Mouse (Mus musculus) embryonic stem cell, embryonic (primary cell): ENCODE results near the gene Fam83g.
"Not testable (repeated sequence)": the region's sequence is repeated elsewhere in the genome, so short reads cannot be mapped to it uniquely, and the experiment has no call there.

ENCODE experiments used
- CTCF ChIA-PET, 4 experiments: fragments of 300-600 bp in 2 of 4; fragments of 350-600 bp in 2 of 4; sonication (Branson Sonifier 250); formaldehyde crosslinking; loops; one replicate each; lab custom pipeline; 2022; ENCODE audit warnings: inconsistent platforms in 2 of 4; lab: Charles Lee
- POLR2A ChIA-PET, 4 experiments: fragments of 300-600 bp in 2 of 4; fragments of 350-600 bp in 2 of 4; sonication (Branson Sonifier 250); formaldehyde crosslinking; loops; one replicate each; lab custom pipeline; 2022; ENCODE audit warnings: antibody characterized with exemption in 4 of 4, inconsistent platforms in 1 of 4; lab: Charles Lee

The Fam83g gene

DNA sequence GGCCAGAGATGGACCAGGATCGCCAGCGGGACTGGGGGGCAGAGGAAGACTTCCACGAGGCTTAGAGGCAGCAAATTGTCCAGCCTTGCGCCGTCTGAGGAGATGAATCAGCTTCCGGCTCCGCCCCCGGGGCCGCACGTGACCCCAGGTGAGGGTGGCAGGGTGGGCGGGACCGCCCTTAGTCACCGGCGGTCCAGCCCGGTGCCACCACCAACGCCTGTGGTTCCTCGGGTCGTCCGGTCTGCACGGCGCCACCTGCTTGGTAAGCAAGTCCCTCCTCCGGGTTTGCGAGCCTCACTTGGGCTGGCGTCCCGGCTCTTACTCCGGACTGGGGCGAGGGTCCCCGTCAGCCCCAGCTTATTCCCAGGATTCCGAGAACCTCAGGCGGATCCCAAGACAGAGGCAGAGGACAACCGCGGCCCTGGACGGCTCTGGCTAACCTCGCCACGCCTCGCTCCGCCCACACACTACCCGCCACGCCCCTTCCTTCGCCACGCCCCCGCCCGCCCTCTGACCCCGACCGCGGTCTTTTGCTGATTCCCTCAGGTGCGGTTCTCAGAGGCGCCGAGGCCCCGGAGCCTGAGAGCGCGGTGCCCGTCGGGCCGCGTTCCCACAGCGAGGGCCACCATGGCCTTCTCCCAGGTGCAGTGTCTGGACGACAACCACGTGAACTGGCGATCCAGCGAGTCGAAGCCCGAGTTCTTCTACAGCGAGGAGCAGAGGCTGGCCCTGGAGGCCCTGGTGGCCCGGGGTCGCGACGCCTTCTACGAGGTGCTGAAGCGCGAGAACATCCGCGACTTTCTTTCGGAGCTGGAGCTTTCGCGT is at the start of gene Fam83g:
TSS of gene Fam83g (plus strand) at position 185 of the 825 bp plus-strand sequence.
- POLR2A ChIA-PET: interaction anchor here in 3 of 4 experiments (0.7 to 6.9 kb wide), 40 partner anchors 8 to 867 kb away, joined by 3 to 104 read pairs (median 4); partner anchors contain the start of genes Prpsap2 (in 2 of the 3), Mapk7 (in 1 of the 3), Ubb (in 1 of the 3) and Ulk2 (in 1 of the 3)

DNA sequence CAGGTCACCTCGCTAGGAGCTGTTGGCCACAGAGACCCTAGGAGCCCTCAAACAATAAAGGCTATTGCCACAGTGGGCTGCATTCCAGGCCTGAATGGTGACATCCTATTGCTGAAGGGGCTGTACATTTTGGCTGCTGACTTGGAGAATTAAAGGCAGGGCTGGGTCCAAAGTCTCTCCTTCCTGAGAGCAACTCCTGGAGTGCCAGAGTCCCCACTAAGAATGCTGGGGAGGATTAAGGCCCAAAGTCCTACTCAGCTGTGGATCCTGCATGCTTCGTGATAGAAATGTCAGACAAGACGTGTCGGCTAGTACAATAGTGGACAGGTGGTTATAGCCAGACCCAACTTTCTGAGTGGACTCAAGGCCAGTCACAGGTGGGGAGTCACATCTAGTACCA is 47.6 kb upstream of the Fam83g start:
- POLR2A ChIA-PET, CTCF ChIA-PET: not testable (repeated sequence)

More for the DNA sequence above, at the start of gene Fam83g:
- CTCF ChIA-PET: interaction anchor here in 3 of 4 experiments (0.5 to 2.5 kb wide), 12 partner anchors 9 to 189 kb away, joined by 3 to 26 read pairs (median 4); no protein-coding TSS in a partner anchor

DNA sequence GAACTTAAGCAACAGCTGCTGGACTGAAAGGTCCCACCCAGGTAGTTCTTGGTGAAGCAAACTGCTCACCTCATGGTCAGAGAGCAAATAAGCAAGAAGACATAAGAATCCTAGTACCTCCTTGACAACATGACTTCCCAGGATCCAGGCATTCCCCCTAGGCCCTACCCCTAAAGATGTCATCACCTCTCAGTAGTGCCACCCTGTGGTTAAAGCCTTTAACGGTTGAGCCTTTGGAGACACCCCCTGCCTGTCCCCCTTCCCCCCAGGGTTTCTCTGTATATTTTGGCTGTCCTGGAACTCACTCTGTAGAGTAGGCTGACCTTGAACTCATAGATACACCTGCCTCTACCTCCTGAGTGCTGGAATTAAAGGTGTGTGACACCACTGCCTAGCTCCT is 46.5 kb upstream of the Fam83g start:
- CTCF ChIA-PET: interaction anchor here in 1 of 4 experiments (1.1 kb wide), 1 partner anchor 28 kb away, joined by 3 read pairs; no protein-coding TSS in a partner anchor
- POLR2A ChIA-PET: interaction anchor here in 1 of 4 experiments (1.6 kb wide), 1 partner anchor 11 kb away, joined by 4 read pairs; no protein-coding TSS in a partner anchor

DNA sequence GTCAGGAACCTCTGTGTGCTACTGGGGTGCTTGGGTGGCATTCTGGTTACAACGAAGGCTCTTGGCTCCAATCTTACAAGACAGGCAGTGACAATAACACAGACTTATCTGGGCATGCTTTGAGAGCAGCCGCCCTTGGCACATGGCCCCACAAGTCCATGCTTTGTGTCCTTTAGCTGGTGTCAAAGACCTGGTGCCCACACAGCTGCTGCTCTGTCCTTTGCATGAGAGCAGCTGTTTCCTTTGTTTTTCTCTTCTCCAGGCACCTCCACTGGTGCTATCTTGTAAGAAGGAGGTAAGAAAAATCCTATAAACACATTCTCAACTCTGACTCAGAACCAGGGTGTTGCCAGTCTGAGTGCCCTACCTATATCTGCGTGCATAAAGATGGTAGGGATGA is 46.0 kb upstream of the Fam83g start:
- CTCF ChIA-PET: interaction anchor here in 1 of 4 experiments (1.1 to 1.2 kb wide), 2 partner anchors 9 to 28 kb away, joined by 3 read pairs; no protein-coding TSS in a partner anchor

DNA sequence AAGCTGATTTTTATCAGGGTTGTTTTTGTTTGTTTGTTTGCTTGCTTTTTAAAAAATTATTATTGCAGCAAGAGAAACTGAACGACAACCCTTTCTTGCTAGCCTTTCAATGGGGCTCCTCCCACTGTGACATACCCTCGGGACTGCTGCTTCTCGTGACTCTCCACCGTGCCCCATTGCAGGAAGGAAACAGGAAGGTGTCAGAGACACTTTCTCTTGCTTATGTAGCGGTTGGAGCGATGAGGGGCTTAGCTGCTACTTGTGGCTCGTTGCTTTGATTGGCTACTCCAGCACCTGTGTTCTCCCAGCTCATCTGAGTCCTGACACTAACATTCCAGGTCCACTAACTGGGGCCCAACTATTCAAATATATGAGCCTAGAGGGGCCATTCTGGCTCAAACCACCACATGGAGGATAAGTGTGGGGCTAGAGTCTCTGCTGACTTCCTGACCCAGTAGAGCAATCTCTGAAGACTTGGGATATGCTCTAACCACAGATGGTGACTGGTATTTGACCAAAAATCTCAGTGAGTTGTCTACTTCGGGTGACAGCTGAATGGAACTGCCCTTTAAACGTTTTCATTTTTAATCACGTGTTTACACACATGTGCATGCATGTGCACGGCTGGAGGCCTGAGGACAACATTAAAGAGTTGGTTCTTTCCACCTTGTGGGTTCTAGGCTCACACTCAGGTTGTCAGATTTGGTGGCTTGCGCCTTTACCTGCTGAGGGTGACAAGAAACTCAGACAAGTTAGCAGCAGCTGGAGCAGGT is 44.9 kb upstream of the Fam83g start:
- ChIA-PET POLR2A (interaction anchor here in 2 of 4 experiments (0.7 to 1.6 kb wide), 5 partner anchors 9 to 215 kb away, joined by 3 to 4 read pairs (median 4); no protein-coding TSS in a partner anchor), CTCF (interaction anchor here in 2 of 4 experiments (0.9 to 1.9 kb wide), 4 partner anchors 9 to 33 kb away, joined by 3 to 6 read pairs (median 3); no protein-coding TSS in a partner anchor)

More for the DNA sequence above, 46.0 kb upstream of the Fam83g start:
- POLR2A ChIA-PET: interaction anchor here in 1 of 4 experiments (1.6 kb wide), 1 partner anchor 11 kb away, joined by 4 read pairs; no protein-coding TSS in a partner anchor

DNA sequence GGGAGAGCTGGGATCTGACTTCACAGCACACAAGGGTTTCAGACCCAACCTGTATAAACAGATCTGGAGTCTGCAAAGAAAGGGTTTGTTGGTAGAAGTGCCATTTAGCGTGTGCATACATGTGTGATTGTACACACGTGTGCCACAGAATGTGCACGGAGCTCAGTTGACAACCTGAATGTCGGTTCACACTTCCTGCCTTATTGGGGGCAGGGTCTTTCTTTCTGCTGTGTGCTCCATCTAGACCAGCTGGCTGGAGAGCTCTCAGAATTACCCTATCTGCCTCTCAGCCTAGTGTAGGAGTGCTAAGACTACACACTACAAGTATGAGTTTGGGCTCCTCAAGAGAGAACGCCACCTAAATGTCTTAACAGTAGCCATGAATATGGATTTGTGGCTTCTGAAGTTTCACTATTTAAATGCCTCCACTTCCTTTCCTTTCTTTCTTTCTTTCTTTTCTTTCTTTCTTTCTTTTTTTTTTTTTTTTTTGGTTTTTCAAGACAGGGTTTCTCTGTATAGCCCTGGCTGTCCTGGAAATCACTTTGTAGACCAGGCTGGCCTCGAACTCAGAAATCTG is 44.2 kb upstream of the Fam83g start:
- POLR2A ChIA-PET: interaction anchor here in 2 of 4 experiments (0.7 to 1.5 kb wide), 4 partner anchors 8 to 214 kb away, joined by 3 to 4 read pairs (median 4); no protein-coding TSS in a partner anchor
- CTCF ChIA-PET: interaction anchor here in 2 of 4 experiments (0.6 to 1.9 kb wide), 4 partner anchors 10 to 664 kb away, joined by 3 to 6 read pairs (median 3); no protein-coding TSS in a partner anchor

DNA sequence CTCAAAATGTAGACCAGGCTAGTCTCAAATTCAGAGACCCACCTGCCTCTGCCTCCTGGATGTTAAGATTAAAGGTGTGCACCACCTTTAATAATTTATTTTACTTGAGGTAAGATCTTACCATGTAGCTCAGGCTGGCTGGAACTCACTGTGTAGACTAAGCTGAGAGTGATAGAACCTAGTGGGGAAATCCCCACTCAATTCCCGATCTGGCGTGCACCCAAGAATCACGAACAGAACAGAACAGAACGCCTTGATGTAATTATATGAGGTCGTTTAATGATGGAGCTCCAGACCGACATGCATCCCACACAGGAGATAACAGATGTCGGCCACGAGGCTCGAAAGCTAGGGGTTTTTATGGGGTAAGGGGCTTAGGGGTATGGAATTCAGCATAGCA is 43.3 kb upstream of the Fam83g start:
- CTCF ChIA-PET, POLR2A ChIA-PET: not testable (repeated sequence)

DNA sequence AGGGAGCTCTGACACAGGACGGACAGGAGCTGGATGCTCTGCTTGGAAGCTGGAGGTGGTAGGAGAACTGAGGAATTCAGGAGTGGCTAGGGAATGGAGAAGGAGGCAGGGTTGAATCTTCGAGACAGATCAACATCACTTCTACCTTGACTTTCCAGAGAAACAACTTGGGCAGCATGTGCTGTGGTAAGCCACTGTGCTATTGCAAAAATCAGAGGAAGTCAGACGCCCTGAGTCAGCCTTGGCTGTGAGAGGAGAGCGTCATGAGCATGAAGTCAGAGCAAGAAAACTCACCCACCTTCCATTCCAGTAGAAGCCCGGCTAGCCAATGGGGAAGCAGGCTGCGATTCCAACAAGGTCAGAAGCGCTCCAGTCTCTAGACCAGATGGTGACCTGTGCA is 41.8 kb upstream of the Fam83g start:
- CTCF ChIA-PET: interaction anchor here in 2 of 4 experiments (0.6 to 1.5 kb wide), 2 partner anchors 22 to 32 kb away, joined by 4 read pairs; no protein-coding TSS in a partner anchor
- POLR2A ChIA-PET: interaction anchor here in 1 of 4 experiments (0.7 to 1.0 kb wide), 2 partner anchors 11 to 22 kb away, joined by 3 read pairs; no protein-coding TSS in a partner anchor

DNA sequence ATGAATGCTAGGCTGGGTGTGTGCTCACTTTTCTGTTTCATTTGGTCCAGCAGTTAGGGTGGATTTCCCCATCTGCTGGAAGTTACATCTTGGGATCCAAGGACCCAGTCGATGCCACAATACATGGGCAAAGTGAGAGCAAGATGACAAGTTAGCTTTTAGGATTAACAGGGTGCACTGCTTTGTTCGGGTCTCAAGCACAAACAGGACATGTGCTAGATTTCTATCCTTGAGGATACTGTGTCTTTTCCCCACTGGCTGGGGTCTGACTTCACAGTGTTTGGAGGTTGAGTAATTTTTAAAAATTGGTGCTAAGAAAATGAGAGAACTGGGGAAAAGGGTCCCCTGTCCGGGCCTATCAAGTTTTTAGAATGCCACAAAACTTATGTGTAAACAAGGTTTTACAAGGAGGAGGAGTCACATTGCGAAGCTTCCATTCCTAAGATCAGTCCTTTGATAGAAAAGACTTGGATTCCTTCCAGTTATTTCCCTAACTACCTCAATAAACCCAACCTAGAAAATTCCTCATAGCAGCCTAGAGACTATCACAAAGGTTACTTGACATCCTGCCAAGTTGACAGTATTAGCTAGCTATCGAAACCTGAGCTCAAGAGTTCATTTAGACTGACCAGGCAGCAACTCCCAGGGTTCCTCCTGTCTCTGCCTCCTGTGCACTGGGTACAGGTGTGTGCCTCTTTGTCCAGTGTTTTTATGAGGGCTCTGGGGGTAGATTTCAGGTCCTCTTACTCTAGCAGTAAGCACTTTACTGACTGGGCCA is 40.5 kb upstream of the Fam83g start:
- CTCF ChIA-PET: no interaction called here

DNA sequence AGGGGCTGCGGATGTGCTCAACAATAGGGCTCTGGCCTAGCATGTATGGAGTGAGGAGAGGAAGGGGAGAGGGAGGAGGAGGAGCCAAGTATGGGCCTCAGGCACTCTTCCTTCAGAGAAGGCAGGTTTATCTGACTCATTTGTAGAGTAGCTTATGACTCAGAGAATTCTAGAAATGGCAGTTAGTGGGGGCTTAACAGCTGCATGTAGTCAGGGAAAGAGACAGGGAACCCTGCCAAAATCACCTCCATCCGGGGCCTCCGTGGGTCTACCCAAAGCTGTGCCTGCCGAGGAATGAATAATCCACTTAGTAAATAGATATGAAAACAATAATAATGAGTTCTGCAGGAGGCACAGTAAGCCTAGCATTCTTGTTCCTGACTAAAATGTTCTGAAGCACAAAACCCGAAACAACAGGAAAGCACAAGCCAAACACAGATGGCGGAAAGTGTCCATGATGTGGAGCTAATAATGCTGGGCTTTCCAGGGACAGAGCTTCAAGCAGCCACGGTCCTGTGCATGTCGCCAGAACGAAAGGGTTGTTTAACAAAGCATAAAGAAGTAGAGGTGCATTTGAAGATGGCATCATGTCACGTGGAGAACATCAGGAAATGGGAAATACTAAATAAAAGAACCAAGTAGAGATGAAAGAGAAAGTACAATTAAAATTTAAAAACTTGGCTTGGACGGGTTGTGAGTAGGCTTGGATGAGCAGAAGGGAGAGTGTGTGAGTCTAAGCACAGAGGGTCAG is 39.1 kb upstream of the Fam83g start:
- ChIA-PET POLR2A (no interaction called here), CTCF (interaction anchor here in 1 of 4 experiments (0.5 kb wide), 1 partner anchor 11 kb away, joined by 5 read pairs; no protein-coding TSS in a partner anchor)

More for the DNA sequence above, 40.5 kb upstream of the Fam83g start:
- POLR2A ChIA-PET: interaction anchor here in 2 of 4 experiments (0.5 to 1.1 kb wide), 3 partner anchors 23 to 155 kb away, joined by 3 to 4 read pairs (median 3); no protein-coding TSS in a partner anchor

DNA sequence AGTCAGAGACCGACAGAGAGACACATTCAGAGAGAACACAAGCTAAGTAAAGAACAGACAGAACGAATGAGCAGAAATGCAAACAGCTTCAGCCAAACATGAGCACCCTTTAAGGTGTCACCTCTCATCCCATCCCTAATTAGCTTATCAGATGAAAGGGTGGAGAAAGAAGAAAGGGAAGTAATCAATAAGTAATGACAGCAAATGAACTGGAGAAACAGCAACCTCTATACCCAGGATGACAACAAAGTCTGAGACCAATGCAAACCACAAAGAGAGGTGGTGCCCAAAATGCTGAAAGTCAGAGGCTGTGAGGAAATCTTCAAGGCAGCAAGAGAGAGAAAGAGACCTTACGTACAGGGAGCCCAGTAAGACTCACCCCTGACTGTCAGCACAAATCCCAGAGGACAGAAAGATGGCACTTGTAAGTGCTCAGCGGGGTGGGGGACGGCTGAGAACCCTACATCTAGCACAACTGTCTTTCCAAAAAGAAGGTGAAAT is 38.5 kb upstream of the Fam83g start:
- ChIA-PET POLR2A (no interaction called here), CTCF (interaction anchor here in 1 of 4 experiments (0.5 kb wide), 1 partner anchor 10 kb away, joined by 5 read pairs; no protein-coding TSS in a partner anchor)

DNA sequence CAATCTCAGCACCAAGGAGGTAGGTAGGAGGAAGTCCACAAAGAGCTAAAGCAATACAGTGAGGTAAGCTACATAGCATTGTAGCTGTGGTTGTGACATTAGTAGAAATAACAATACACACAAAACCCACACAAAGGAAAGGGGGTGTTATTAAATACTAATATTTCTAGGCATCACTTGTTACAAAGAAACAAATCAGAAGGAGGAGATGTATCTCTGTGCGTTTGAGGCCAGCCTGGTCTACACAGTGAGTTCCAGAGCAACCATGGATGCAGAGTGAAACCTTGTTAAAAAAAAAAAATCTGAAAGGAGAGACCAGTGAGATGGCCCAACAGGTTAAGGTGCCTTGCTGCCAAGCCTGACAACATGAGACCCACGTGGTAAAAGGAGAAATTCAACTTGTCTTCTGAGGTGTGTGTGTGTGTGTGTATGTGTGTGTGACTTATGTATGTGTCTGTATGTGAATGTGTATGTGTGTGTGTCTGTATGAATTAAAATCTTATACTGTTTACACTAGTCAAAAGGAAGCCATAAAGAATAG is 37.3 kb upstream of the Fam83g start:
- ChIA-PET POLR2A (interaction anchor here in 3 of 4 experiments (0.8 to 1.9 kb wide), 4 partner anchors 7 to 115 kb away, joined by 3 to 8 read pairs (median 4); partner anchors contain the start of genes Fam83g (in 1 of the 3) and Prpsap2 (in 1 of the 3)), CTCF (no interaction called here)

DNA sequence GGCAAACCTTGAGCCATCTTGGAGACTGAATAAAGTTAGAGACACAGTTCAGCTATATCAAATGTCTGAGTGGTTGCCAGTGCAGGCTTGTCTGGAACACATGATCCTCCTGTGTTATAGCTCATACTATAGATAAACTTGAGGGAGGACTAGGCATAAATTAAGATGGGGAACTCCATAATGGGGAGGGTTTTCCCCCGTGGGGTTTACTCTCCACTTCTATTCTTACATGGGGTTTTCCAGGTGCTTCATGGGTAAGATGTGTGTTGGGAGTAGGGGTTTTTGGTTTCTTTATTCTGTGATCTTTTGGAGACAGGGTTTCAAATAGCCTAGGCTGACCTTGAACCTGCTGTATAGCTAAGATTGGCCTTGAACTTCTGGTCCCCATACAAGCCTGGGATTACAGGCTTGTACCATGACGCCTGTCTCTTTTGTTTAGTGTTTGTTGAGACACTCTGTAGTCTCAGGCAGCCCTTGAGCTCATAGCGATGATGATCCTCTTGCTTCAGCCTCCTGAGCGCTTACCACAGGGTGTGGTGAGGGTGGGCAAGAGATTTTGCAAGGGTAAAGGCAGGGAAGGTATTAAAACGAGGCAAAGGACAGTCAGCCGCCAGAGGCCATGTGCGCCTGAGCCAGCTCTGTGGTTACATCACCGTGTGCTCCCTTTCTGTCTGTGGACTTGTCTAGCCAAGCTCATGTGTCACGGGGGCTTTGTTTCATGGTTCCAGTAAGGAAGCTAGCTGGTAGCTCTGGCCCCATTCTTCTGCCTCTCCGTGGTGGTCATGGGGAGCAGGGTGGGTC is 36.6 kb upstream of the Fam83g start:
- POLR2A ChIA-PET: interaction anchor here in 3 of 4 experiments (0.8 to 1.9 kb wide), 5 partner anchors 8 to 114 kb away, joined by 3 to 8 read pairs (median 3); partner anchors contain the start of genes Fam83g (in 1 of the 3) and Prpsap2 (in 1 of the 3)

DNA sequence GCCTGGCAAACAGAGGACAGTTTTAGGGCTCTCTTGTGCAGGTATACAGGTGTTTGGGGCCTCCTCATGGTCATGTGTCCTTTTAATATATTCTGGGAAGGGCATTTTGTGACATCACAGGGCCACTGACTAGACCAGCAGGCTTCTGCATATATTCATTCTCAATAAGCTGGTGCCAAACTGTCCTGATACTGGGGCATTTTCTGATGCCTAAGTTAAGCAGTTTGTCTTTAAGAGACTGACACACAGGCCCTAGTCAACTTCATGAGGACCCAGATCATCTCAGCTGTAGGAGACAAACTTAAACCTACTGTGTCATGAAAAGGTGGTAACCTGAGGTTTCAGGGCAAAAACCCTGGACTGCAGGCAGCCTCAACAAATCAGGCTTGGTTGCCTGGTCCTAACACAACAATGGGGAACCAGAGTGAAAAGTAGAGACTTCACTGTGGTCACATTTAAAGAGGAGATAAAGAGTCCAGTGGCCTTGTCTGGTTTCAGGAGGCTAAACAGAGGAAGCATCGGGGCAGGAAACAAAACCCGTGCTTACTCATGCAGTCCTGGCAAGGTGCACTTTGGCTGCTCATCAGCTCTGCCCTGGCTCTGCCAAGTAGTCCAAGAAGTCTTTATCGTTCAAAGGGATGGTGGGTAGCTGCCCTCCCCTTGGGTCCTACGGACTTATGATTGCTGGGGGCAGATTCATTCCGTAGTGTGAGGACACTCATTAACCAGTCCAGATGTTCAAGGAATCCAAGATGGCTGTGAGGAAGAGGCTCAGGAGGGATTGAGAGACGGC is 35.7 kb upstream of the Fam83g start:
- ChIA-PET POLR2A (interaction anchor here in 3 of 4 experiments (0.8 to 1.9 kb wide), 8 partner anchors 9 to 113 kb away, joined by 3 to 8 read pairs (median 4); partner anchors contain the start of genes Fam83g (in 1 of the 3) and Prpsap2 (in 1 of the 3)), CTCF (interaction anchor here (0.5 to 1.4 kb wide), 6 partner anchors 18 to 133 kb away, joined by 3 to 7 read pairs (median 3); no protein-coding TSS in a partner anchor)

More for the DNA sequence above, 36.6 kb upstream of the Fam83g start:
- CTCF ChIA-PET: interaction anchor here in 1 of 4 experiments (0.6 kb wide), 1 partner anchor 149 kb away, joined by 3 read pairs; no protein-coding TSS in a partner anchor
